Mouse (Mus musculus) midbrain, embryonic 14.5 days (tissue): ENCODE measurements around the gene Fam240a. TPM values are rescaled to one million over a fixed set of nuclear protein-coding genes. Genes with fewer than 3 reads are reported as not detected.

Source experiments
- ATAC-seq: fragments of 200-750 bp; cut with Nextera tagmentation; 2 replicates; pipeline ENCODE4 v1.8.0; 2017; ENCODE audit warnings: moderate number of reproducible peaks, moderate library complexity; ENCODE audit not compliant: low FRiP score, low TSS enrichment
- DNase-seq: peaks from one replicate; pipeline ENCODE4 v3.0.0-alpha.2; 2015
- H3K27ac ChIP-seq: fragments of 300-500 bp; sonication (generic); replicated peaks from 2 replicates; pipeline ENCODE4 v1.5.1; 2014; ENCODE audit warnings: mild to moderate bottlenecking, low read depth, low read length, moderate library complexity
- H3K27me3 ChIP-seq: fragments of 300-500 bp; sonication (generic); 2 replicates; pipeline ENCODE4 v1.6.1; 2014; ENCODE audit warnings: low read length, control low read depth, mixed read lengths; ENCODE audit not compliant: control insufficient read depth, insufficient read depth
- H3K36me3 ChIP-seq: fragments of 300-500 bp; sonication (generic); 2 replicates; pipeline ENCODE4 v1.6.1; 2014; ENCODE audit warnings: low read length, control low read depth; ENCODE audit not compliant: control insufficient read depth, insufficient read depth
- H3K4me1 ChIP-seq: fragments of 300-500 bp; sonication (generic); 2 replicates; pipeline ENCODE4 v1.6.1; 2014; ENCODE audit warnings: mild to moderate bottlenecking, antibody characterized with exemption, low read length, control low read depth; ENCODE audit not compliant: control insufficient read depth, insufficient read depth
- H3K4me2 ChIP-seq: fragments of 300-500 bp; sonication (generic); 2 replicates; pipeline ENCODE4 v1.6.1; 2014; ENCODE audit warnings: mild to moderate bottlenecking, low read length, moderate library complexity
- H3K4me3 ChIP-seq: fragments of 300-500 bp; sonication (generic); replicated peaks from 2 replicates; pipeline ENCODE4 v1.5.1; 2014; ENCODE audit warnings: low read depth, low read length
- H3K9ac ChIP-seq: fragments of 300-500 bp; sonication (generic); replicated peaks from 2 replicates; pipeline ENCODE4 v1.6.1; 2014; ENCODE audit warnings: mild to moderate bottlenecking, low read length, moderate library complexity
- H3K9me3 ChIP-seq: fragments of 300-500 bp; sonication (generic); 2 replicates; pipeline ENCODE4 v1.6.1; 2016; ENCODE audit warnings: low read length, control low read depth, mixed read lengths; ENCODE audit not compliant: control insufficient read depth
- WGBS: fragments of 180-500 bp; shearing (Covaris S2); extraction: QIAGEN DNeasy Blood & Tissue Kit; methylation state at CpG from one replicate; pipeline ENCODE4 v1.1.7; 2014; 5-methylcytosine and 5-hydroxymethylcytosine counted together
- polyA plus RNA-seq: library from polyadenylated mRNA; unstranded; fragments of >200 nt; fragmentation: Nextera tagmentation; extraction: Ambion mirVana; gene quantifications from 2 replicates; pipeline ENCODE4 v1.2.1, GENCODE M21; 2014

Fam240a gene
- polyA plus RNA-seq, 1 experiment from 2014 or later = not detected

DNA sequence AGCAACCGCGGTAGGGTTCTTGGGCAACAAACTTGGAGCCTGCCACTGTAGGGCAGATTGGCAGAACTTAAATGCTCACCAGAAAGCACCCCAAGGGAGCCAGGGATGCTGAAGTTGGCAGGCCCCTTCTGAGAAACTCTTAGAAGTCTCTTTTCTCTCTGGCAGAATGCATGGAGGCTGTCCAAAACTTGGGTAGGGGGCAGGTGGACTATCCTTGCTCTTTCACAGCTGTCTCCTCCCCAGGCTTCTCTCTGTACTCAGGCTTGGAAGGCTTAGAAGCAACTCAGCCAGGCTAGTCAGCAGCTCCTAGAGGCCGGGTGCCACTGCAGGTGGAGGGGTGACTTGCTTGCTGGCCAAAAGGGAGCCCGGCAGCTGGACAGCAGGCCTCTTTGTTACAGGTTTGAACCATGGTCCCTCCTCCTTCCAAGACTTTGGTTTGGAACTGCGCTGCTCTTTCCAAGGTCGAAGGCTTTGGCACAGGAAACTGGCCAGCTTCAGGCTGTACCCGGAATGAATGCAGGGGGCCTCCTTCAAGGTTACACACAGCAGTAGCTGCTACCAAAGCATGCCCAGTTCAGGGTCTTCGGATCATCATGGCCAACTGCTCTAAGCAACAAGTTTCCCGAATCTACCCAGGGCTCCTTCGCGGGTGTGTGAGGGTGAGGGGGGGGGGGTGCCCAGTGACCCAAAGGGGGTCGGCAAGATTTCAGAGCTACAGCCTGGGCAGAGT, 37.3 kb downstream of the Fam240a start, which contains the start of gene Als2cl:
Gene Als2cl (plus strand): TSS at position 680 of the 730 bp plus-strand sequence.
- 10% methylated on average over 12 of the region's 12 CpGs for WGBS
- H3K27me3 ChIP-seq = peaks cover 28% of the 10 kb centered on the region

GRCm38 (mm10) chr9:110877888-110878287, 38.8 kb downstream of the Fam240a start:
- peaks cover 21% of the 10 kb centered on the region for H3K4me1 ChIP-seq
- DNase-seq = no peak
- H3K9me3 ChIP-seq = no peaks in the 10 kb centered on the region
- H3K4me3 ChIP-seq = no peak overlapping the region
- no peak for ATAC-seq
- 87% methylated on average over 5 of the region's 5 CpGs for WGBS
- H3K27ac ChIP-seq = no peak overlapping the region
- no peak overlapping the region for H3K4me2 ChIP-seq
- no peaks in the 10 kb centered on the region for H3K36me3 ChIP-seq
- peaks cover 30% of the 10 kb centered on the region for H3K27me3 ChIP-seq
- H3K9ac ChIP-seq = no peak overlapping the region

More for the DNA sequence above, 37.3 kb downstream of the Fam240a start, which contains the start of gene Als2cl:
- Histone ChIP-seq H3K4me1 (peaks cover 12% of the 10 kb centered on the region), H3K9ac (peak within 1 kb of the TSS; percentile 36), H3K4me2 (peak within 1 kb of the TSS; percentile 65), H3K4me3 (peak within 1 kb of the TSS; percentile 44), H3K9me3 (no peaks in the 10 kb centered on the region), H3K27ac (no peak within 1 kb of the TSS), H3K36me3 (no peaks in the 10 kb centered on the region)
- DNase-seq (peak; percentile 22), ATAC-seq (no peak)

- no peak for DNase-seq
- no peak overlapping the region for H3K4me3 ChIP-seq
- ATAC-seq = no peak
- WGBS = 96% methylated on average over 1 of the region's 1 CpGs
- H3K9ac ChIP-seq = no peak overlapping the region
- H3K27me3 ChIP-seq = peaks cover 32% of the 10 kb centered on the region
- peaks cover 21% of the 10 kb centered on the region for H3K4me1 ChIP-seq
- H3K36me3 ChIP-seq = no peaks in the 10 kb centered on the region
- no peaks in the 10 kb centered on the region for H3K9me3 ChIP-seq
- H3K4me2 ChIP-seq = no peak overlapping the region
- H3K27ac ChIP-seq = no peak overlapping the region
These were observed 39.3 kb downstream of the Fam240a start for GRCm38 (mm10) chr9:110877353-110877752.

DNA sequence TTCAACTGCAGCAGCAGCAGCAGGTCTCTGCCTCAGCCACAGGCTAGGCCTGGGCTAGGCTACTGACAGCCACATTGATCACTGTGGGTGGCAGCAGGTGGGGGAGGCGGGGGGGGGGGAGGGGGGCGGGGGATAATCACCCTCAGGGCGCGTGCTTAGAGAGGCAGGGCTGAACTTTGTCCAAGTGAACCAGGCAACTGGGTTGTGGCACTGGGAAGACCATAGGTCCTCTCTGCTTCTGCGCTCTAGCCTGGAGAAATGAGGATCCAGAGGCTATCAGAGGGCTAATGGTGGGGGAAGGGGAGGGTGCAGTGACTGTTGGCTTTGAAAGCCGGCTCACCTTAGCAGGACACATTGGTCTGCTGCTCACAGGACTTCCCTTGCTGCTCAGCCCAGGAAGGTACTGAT, 41.4 kb downstream of the Fam240a start:
- no peaks in the 10 kb centered on the region for H3K36me3 ChIP-seq
- 0 out of 2 replicates have a peak overlapping the region, but pooled peaks have one; percentile 41 for H3K27ac ChIP-seq
- H3K9ac ChIP-seq = no peak overlapping the region
- WGBS = 21% methylated on average over 5 of the region's 6 CpGs
- no peak overlapping the region for H3K4me2 ChIP-seq
- no peaks in the 10 kb centered on the region for H3K9me3 ChIP-seq
- peaks cover 19% of the 10 kb centered on the region for H3K27me3 ChIP-seq
- DNase-seq = no peak
- ATAC-seq = peak; percentile 32; the same call in 1 of the 2 replicates
- peaks cover 21% of the 10 kb centered on the region for H3K4me1 ChIP-seq
- H3K4me3 ChIP-seq = no peak overlapping the region

DNA sequence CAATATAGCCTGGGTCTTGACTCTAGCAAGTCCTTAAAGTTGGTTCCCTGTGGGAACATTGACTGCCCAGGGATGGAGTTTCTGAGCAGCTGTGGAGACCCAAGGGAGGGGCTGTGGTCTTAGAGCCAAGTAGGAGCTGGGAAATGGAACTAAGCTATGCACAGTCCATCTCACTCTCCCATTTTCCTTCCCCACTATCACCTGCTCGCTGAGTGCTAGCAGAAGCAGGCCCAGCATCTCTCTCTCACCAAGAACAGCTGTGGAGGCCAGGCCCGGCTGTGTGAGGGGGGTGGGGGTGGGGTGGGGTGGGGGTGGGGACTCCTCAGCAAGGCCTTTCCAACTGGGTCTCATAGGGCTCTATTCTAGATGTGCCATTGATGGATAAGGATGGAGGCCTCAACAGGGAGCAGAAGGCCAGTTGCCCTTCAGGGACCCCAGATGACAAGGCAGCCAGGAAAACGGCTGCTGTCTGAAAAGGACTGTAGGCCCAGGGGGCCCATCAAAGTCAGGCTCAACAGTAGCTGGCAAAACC, 41.9 kb downstream of the Fam240a start:
- Histone ChIP-seq H3K9ac (no peak overlapping the region), H3K4me1 (peaks cover 21% of the 10 kb centered on the region), H3K4me2 (peak overlapping the region; percentile 57; the same call in 1 of the 2 replicates), H3K27ac (peak overlapping the region; percentile 41; the same call in 1 of the 2 replicates), H3K9me3 (no peaks in the 10 kb centered on the region), H3K36me3 (no peaks in the 10 kb centered on the region), H3K4me3 (no peak overlapping the region), H3K27me3 (peaks cover 13% of the 10 kb centered on the region)
- ATAC-seq (peak; percentile 46), DNase-seq (no peak)
- 7% methylated on average over 3 of the region's 3 CpGs for WGBS

GRCm38 (mm10) chr9:110873681-110874659, 42.7 kb downstream of the Fam240a start:
- 5% methylated on average over 40 of the region's 40 CpGs for WGBS
- peak overlapping the region; percentile 57 for H3K4me2 ChIP-seq
- DNase-seq = peak; percentile 83
- peaks cover 21% of the 10 kb centered on the region for H3K4me1 ChIP-seq
- peak overlapping the region; percentile 45 for H3K9ac ChIP-seq
- peak overlapping the region; percentile 24 for H3K4me3 ChIP-seq
- no peaks in the 10 kb centered on the region for H3K36me3 ChIP-seq
- H3K9me3 ChIP-seq = no peaks in the 10 kb centered on the region
- ATAC-seq = peak; percentile 56; the same call in 1 of the 2 replicates
- peaks cover 5% of the 10 kb centered on the region for H3K27me3 ChIP-seq
- H3K27ac ChIP-seq = 0 out of 2 replicates have a peak overlapping the region, but pooled peaks have one; percentile 41

DNA sequence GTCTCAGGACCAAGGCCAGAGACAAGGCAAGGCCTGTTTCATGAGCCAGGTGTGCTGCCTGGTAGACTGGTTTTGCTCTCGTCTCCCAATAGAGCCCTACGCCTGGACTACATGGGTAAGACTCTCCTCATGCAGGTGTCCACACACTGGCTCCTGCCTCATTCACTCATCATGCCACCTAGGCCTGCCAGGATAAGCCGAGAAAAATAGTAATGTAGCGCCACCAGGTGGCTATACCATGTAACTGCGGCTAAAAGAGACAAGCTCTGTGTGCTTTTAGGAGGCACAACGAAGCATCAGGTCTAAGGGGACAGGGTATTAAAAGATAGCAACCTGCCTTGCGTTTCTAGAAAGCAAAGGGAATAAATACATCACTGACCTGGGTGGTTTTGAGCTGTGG, 45.6 kb downstream of the Fam240a start:
- no peaks in the 10 kb centered on the region for H3K9me3 ChIP-seq
- H3K4me1 ChIP-seq = peaks cover 21% of the 10 kb centered on the region
- DNase-seq (peak; percentile 71), ATAC-seq (no peak)
- no peaks in the 10 kb centered on the region for H3K36me3 ChIP-seq
- H3K27me3 ChIP-seq = peaks cover 5% of the 10 kb centered on the region; the same call in 1 of the 2 replicates
- WGBS = 20% methylated on average over 7 of the region's 7 CpGs
- no peak overlapping the region for H3K4me2 ChIP-seq
- H3K9ac ChIP-seq = no peak overlapping the region
- no peak overlapping the region for H3K27ac ChIP-seq
- H3K4me3 ChIP-seq = no peak overlapping the region
